Mouse (Mus musculus) adrenal gland, postnatal 4 days (tissue): ENCODE data around the gene Pam. TPM values are rescaled to one million over a fixed set of nuclear protein-coding genes. Genes with fewer than 3 reads are reported as not detected.
A peak's percentile ranks its signal among the peaks of the same experiment; 100 is the strongest.
"Not testable (repeated sequence)": the region's sequence is repeated elsewhere in the genome, so short reads cannot be mapped to it uniquely, and the experiment has no call there.

Experiments used
- DNase-seq, 2 experiments: peaks; one replicate each; pipeline ENCODE4 v3.0.0; 2021 to 2022; ENCODE audit warnings: low spot score in 2 of 2, mixed read lengths in 2 of 2
- total RNA-seq, 2 experiments: library from RNA; stranded (reverse); gene quantifications; 2 replicates each; pipeline ENCODE4 v1.2.3; 2021

Gene Pam
- total RNA-seq, 2 experiments from 2014 or later = 299 to 310 TPM

- DNase-seq = peak; percentile 48 to 58
These were observed 118.5 kb downstream of the Pam start for GRCm38 (mm10) chr1:97976873-97977473.

GRCm38 (mm10) chr1:97976072-97976471, 119.4 kb downstream of the Pam start:
- DNase-seq = no peak

GRCm38 (mm10) chr1:97974968-97975367, 120.5 kb downstream of the Pam start:
- DNase-seq = no peak

- DNase-seq = no peak
These were observed 125.7 kb downstream of the Pam start for GRCm38 (mm10) chr1:97969765-97970164.

- DNase-seq = no peak
These were observed 131.7 kb downstream of the Pam start for GRCm38 (mm10) chr1:97963711-97964110.

GRCm38 (mm10) chr1:97962134-97962533, 133.3 kb downstream of the Pam start:
- DNase-seq = no peak

GRCm38 (mm10) chr1:97960681-97961080, 134.8 kb downstream of the Pam start:
- DNase-seq = no peak

- no peak for DNase-seq
These were observed 135.3 kb downstream of the Pam start for GRCm38 (mm10) chr1:97960124-97960523.

GRCm38 (mm10) chr1:97958759-97959158, 136.7 kb downstream of the Pam start:
- no peak for DNase-seq

- DNase-seq = not testable (repeated sequence)
These were observed 146.2 kb downstream of the Pam start for GRCm38 (mm10) chr1:97949258-97949657.

GRCm38 (mm10) chr1:97947100-97947499, 148.3 kb downstream of the Pam start:
- DNase-seq = no peak

- no peak for DNase-seq
These were observed 151.4 kb downstream of the Pam start for GRCm38 (mm10) chr1:97943908-97944608.

- DNase-seq = no peak
These were observed 152.0 kb downstream of the Pam start for GRCm38 (mm10) chr1:97943402-97943801.

- DNase-seq = no peak
These were observed 152.5 kb downstream of the Pam start for GRCm38 (mm10) chr1:97942966-97943365.

- DNase-seq = no peak
These were observed 156.9 kb downstream of the Pam start for GRCm38 (mm10) chr1:97938586-97938985.

- no peak for DNase-seq
These were observed 157.4 kb downstream of the Pam start for GRCm38 (mm10) chr1:97938053-97938452.

- DNase-seq = no peak
These were observed 160.5 kb downstream of the Pam start for GRCm38 (mm10) chr1:97934940-97935339.

- DNase-seq = no peak
These were observed 164.2 kb downstream of the Pam start for GRCm38 (mm10) chr1:97931220-97931619.

- DNase-seq = no peak
These were observed 165.9 kb downstream of the Pam start for GRCm38 (mm10) chr1:97929415-97930028.

- DNase-seq = no peak
These were observed 168.7 kb downstream of the Pam start for GRCm38 (mm10) chr1:97926789-97927188.

- DNase-seq = no peak
These were observed 169.4 kb downstream of the Pam start for GRCm38 (mm10) chr1:97926017-97926540.

- no peak for DNase-seq
These were observed 173.1 kb downstream of the Pam start for GRCm38 (mm10) chr1:97922395-97922794.
